Mouse (Mus musculus): ENCODE results near the gene Zfp273. TPM values are rescaled to one million over a fixed set of nuclear protein-coding genes. Genes with fewer than 3 reads are reported as not detected.
"Not testable (repeated sequence)": the region's sequence is repeated elsewhere in the genome, so short reads cannot be mapped to it uniquely, and the experiment has no call there.

The Zfp273 gene
- total RNA-seq (2022) = 1 to 10 TPM; 7.6 to 9.3 (median 8.5) TPM

DNA sequence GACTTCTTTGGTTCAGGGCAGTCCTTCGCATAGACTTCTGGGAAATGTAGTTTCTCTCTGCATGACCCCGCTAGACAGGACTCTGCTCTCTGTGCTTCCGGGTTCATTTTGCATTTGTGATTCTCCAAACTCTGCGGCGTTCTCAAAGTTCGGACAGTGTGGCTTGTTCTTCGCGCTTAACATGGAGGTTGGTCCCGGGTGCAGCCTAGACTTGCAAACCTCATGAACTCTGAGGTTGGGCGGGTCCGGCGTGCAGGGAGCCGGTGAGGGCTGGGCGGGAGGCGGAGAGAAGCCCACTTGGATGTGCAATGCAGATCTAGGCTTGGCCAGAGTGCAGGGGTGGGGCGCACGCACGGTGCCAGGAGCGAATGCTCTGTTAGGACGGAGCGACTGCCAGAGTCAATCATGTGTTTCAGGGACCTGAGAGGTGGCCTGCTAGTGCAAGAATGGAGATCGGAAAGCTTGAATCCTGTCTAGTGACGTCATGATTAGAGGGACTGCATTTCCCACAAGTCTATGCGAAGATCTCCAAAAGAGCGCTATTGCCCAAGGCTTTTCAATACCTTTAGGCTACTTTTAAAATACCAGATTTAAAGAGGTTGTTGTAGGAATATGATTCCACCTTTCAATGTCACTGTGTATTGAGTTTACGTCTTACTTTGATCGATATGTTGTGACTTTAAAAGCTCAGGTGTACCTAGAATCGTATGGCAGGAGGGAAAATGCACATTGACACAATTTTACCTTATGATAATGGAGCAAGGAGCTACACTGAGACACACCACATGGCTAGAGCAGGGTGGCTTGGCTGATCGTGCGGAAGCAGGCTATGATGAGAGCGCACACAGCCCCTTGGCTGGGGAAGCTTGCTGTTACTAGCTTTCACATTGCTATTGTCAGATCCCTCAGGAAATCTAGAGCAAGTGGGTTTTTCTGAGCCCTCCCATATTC lies at the start of gene Zfp273:
Gene Zfp273 (plus strand): TSS at position 31 of the 951 bp plus-strand sequence.
- peak; percentile 74 to 78 for DNase-seq (ENCODE audit: low spot score in 2 of 2)

DNA sequence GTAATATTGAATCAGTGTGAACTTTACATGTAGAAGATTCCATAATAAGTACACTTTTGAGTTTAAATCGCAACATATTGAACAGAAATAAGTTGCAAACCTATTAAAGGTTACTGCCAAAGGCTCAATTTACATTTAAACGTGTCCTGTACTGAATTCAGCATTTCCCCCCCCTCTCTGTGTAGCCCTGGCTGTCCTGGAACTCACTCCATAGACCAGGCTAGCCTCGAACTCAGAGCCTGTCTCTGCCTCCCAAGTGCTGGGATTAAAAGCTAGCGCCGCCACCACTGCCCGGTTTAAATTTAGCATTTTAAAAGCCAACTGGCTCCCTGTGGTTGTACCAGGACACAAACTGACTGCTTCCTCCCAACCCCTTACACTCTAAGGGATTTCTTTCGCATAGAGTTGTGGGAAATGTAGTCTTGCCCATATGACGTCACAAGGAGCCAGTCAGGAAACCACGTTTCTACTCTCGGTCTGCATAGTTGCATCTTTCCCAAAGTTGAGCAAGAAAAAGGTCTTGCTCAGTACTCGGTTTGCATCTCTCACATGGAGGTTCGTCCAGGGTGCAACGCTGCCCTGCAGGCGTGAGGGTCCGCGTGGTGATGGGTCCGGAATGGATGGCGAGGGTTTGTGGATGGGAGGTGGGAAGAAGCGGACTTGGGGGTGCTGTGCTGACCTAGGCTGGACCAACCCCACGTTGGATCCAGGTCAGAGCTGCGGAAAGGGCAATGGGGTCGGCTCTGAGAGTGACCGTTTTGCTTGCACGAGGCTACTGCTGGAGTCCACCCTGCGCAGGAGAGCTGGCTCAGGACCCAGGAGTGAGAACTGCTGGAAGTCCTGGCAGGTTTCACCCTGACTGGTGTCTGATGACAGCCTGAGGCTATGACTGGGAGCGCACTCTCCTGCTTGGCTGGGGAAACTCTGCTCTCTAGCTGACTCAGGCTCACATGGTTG lies 34.0 kb upstream of the Zfp273 start, which contains the start of gene Zfp493:
Gene Zfp493 (plus strand): TSS at position 429 of the 957 bp plus-strand sequence.
- DNase-seq (ENCODE audit: low spot score in 2 of 2) = peak; percentile 59 to 68

DNA sequence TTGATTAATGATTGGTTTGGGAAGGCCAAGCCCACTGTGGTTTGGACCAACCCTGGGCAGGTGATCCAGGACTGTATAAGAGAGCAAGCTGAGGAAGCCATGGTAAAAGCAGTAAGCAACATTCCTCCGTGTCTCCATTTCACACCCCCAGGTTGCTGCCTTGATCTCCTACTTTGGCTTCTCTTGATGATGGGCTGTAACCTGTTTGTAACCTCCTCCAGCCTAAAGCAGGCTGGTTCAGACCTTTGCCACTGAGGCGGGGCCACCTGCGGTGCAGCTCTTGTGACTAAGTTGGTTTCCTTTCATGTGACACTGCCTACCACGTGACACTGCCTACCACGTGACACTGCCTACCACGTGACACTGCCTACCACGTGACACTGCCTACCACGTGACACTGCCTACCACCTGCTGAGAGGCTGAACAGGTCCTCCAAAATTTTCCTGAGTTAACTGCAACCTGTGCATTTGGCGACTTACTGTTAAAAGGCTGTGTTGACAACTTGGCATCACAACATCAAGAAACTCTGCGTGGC lies 21.6 kb upstream of the Zfp273 start:
- no peak for DNase-seq (ENCODE audit: low spot score in 2 of 2)

DNA sequence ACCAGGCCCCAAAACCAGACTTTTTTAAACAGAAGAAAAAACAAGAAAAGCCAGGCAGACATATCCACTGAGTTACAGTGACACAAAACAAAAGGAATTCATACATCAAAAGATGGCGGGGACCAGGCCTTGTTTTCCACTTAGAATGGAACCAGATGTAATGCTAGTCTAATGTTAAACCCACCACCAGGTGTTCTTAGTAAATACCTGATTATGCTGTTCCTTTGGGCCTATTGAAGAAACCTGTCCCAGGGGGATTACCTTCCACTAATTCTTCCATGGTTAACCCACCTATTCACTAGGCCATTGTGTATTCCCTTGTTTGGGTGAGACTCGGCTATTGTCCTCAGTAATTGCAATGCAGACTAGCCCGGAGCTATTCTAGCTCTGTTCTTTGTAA lies 14.9 kb upstream of the Zfp273 start:
- no peak for DNase-seq (ENCODE audit: low spot score in 2 of 2)

DNA sequence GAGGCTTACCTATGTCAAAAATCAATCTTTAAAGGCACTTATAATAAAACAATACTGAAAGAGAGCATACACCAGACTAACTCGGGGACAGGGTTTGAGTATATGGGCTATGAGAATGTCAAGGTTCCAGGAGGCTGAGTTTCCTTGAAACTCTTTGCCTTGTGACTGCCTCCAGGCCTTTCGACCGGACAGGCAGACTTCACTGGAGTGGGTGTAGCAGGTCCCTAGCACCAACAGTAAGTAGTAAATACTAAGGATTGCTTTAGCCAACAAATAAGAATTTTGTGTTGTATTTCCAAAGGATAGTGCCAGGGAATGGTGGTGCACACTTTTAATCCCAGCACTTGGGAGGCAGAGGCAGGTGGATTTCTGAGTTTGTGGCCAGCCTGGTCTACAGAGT lies 14.4 kb upstream of the Zfp273 start:
- not testable (repeated sequence) for DNase-seq (ENCODE audit: low spot score in 2 of 2)

GRCm38 (mm10) chr13:67811651-67812210 lies 1.8 kb upstream of the Zfp273 start:
- DNase-seq (ENCODE audit: low spot score in 2 of 2) = no peak

DNA sequence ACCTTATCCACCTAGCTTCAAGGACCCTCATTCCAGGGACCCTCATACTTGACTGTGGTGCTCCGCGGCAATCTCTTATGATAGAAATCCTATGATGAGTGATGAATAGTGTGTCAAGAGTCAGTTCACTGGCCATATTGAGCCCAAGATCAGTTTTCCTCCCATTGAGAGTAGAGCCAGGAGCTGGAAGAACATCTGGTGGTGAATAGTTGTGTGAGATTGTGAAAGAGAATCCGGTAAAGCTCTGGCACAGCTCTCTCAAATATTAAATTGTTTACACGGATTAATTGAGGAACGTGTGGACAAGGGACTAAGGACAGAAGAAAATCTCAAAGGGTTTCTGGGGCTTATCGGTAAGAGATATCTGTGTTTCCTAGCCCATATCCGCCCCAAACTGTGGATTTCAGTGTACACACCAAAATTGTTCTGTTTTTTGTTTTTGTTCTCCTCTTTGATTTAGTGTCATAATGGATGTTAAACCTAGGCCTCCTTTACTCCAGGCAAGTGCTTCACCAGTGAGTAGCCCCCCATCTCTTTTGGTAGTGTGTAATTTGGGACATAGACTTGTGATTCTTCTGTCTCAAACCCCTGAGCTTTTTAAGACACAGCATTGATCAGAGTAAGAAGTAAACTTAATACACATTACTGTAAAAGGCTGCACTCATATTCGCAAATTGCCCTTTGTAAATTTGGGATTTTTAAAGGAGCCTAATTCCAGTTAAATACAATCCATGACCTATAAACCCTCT lies 405 bp upstream of the Zfp273 start:
- DNase-seq (ENCODE audit: low spot score in 2 of 2) = no peak

GRCm38 (mm10) chr13:67818636-67819035 lies 5.1 kb downstream of the Zfp273 start:
- no peak for DNase-seq (ENCODE audit: low spot score in 2 of 2)

- peak; percentile 46 to 70 for DNase-seq (ENCODE audit: low spot score in 2 of 2)
These were observed 17.4 kb downstream of the Zfp273 start, which contains the start of gene Gm10037 for GRCm38 (mm10) chr13:67830911-67831336. Gene Gm10037 (plus strand): TSS chr13:67831106.

- not testable (repeated sequence) for DNase-seq (ENCODE audit: low spot score in 2 of 2)
These were observed 19.6 kb downstream of the Zfp273 start for GRCm38 (mm10) chr13:67833137-67833536.

- DNase-seq (ENCODE audit: low spot score in 2 of 2) = no peak
These were observed 30.2 kb downstream of the Zfp273 start for GRCm38 (mm10) chr13:67843775-67844118.

DNA sequence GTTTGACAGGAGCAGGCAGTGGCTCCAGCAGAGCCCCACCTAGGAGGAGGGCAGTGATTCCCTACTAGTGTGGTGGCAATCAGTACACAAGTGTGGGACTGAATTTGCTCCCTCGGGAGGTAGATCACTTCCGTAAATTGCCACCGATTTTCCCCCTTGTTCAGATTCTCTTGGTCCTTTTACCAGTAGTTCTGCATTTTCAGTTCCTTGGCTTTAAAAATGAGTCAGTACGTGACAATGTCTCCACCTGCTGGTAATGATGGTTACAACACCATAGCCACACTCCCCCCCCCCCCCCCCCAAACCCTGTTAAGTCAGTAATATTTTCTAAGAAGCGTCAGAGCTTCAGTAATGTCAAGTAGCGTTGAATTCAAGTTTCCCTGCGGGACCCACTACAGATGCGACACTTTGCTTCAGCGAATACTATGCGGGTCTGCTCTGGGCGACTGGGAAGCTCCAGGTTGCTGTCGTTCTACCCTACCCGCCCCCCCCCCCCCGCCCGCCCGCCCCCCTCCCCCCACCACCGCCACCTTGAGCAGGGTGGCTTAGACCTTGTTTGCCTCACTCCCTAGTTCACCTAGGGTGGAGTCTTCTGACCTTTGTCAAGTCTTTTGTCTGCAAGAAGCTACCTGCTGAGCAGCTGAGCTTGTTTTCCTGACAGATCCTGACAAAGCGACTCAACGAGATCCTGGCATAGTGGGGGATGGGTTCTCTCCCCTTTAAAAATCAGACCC lies 30.7 kb downstream of the Zfp273 start:
- peak; percentile 32 to 65 for DNase-seq (ENCODE audit: low spot score in 2 of 2)

DNA sequence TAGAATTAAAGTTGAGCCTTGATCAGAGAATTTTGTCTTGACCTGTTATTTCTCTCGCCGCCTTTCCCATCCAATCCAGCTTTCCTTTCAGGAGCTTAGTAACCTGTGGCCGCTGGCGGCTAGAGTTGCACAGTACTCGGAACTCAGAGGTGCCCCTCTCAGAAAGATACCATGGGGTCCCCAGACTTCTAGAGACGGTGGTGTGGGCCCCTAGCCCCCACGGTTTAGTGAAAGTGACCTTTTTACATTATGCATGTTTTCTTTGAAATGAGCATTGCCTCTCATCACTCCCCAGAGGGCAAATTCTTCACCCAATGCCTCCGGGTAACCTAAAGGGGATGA lies 31.3 kb downstream of the Zfp273 start:
- DNase-seq (ENCODE audit: low spot score in 2 of 2) = no peak

DNA sequence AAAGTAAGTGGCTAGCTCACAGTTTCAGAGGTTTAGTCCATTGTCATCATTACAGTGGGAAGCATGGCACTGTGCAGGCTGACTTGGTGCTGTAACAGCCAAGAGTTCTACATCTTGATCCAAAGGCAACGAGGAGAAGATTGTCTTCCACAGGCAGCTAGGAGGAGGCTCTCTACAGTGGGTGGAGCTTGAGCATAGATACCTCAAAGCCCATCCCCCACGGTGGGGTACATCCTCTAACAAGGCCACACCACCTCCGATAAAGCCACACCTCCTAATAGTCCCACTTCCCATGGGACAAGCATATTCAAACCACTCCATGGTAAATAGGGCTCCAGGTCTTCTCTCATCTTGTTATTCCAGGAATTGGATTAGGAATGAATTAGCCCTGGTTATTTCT lies 36.8 kb downstream of the Zfp273 start:
- DNase-seq (ENCODE audit: low spot score in 2 of 2) = no peak

DNA sequence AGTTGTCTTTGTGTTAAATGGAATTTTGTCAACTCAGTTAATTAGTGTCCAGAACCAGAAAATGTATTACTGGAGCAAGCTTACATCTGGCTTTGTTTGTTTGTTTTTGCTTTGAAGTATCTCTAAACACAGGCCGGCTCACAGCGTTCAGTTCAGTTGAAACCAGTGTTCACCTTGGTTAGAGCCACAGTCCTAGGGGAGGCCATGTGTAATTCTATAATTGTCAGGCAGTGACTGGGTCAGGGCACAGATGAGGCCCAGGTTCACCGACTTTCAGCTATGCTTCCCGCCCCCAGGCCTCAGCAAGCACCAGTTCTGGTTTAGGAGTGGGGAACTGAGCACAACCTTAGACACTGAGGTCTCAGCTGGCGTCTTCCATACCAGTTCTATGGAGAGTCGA lies 39.6 kb downstream of the Zfp273 start:
- no peak for DNase-seq (ENCODE audit: low spot score in 2 of 2)

GRCm38 (mm10) chr13:67853983-67854382 lies 40.4 kb downstream of the Zfp273 start:
- DNase-seq (ENCODE audit: low spot score in 2 of 2) = peak; percentile 24 to 34

GRCm38 (mm10) chr13:67857317-67857716 lies 43.8 kb downstream of the Zfp273 start:
- DNase-seq (ENCODE audit: low spot score in 2 of 2) = no peak

DNA sequence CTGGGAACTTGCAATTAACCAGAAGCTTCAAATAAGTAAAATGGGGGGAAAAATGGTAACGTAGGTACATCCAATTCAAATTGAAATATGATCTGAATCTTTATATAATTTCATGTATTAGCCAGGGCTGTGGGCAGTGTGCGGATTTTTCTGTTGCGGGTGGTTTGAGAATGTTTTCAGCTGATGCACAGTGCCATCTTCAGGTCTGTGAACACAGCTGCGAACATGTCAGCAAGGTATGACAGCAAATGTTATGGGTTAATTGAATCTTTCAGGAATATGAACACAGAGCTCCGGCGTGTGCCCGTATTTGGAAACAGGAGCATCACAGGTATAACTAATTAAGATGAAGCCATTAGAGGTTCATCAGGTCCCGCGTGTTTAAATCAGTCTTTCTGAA lies 49.0 kb downstream of the Zfp273 start:
- peak in 1 of 2 experiments; percentile 34 for DNase-seq (ENCODE audit: low spot score in 2 of 2)

DNA sequence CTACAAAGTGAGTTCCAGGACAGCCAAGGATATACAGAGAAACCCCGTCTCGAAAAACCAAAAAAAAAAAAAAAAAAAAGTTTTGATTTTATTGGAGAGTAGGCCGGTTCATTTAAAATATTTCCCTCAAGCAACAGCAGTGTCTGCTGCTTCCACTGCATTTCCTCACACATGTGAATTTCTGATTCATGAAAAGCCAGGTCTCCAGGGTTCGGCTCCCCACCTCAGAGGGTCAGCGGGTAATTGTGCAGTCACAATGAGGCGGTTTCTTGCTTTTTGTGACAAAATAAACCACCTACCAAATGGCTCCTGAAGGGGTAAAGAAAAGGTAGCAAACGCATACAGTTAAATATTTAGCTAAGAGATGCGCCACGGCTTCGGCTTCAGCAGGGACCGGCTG lies 49.5 kb downstream of the Zfp273 start, which contains the start of gene BC048507:
Gene BC048507 (plus strand): TSS at position 301 of the 400 bp plus-strand sequence.
- DNase-seq (ENCODE audit: low spot score in 2 of 2) = no peak
